ENCODE assay signal across 28 mouse cellular contexts in the genomic region with DNA sequence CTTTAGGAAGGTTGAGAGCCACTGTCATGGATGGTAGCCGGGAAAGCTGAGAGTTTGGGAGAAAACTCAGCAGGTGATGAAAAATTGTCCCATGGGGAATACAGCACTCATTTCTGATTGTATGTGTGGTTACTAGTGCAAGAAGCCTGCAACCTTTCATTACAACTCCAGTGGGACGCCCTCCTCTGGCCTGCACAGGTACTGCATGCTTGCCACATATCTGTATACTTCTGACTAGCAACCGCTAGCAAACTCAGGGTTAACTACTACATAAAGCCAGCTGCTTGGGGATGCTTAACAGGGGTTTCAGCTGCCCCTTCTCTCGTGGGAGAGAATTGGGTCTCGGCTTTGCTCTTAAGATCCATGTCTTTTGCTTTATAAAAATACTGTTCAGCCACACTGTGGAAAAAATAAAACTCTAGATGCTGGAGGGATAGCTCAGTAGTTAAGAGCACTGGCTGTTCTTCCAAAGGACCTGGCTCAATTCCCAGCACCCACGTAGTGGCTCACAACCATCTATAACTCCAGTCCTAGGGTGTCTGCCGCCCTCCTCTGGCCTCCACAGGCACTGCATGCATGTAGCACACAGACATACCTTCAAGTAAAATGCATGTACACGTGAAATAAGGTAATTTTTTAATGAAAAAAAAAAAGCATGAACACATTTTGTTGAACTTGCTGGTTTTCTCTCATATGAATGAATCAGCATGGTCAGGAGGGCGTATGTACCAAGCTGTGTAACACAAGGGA. TPM values are rescaled to one million over a fixed set of nuclear protein-coding genes. Genes with fewer than 3 reads are reported as not detected.
DNase-seq lines count a peak whose midpoint lies in the region; ATAC-seq and TF ChIP-seq lines count a peak whose summit lies in the region.
"Had no signal": no experiment of that assay in that cellular context is flagged by ENCODE, and none has a peak within 500 bp of the region (broad histone marks: within the 10 kb centered on the region; RNA-seq: fewer than 3 reads in every experiment).

No protein-coding gene starts in this region.

- no peaks in the 10 kb centered on the region for H3K36me3 ChIP-seq in heart, embryonic 12.5 days
- no peaks in the 10 kb centered on the region for H3K36me3 ChIP-seq in midbrain, embryonic 10.5 days
- no peaks in the 10 kb centered on the region for H3K36me3 ChIP-seq in midbrain, embryonic 11.5 days (ENCODE audit: control insufficient read depth, insufficient read depth, low read length)
- H3K36me3 ChIP-seq: embryonic facial prominence, embryonic 10.5 days; embryonic facial prominence, embryonic 15.5 days; forebrain, embryonic 12.5 days; hindbrain, embryonic 12.5 days; intestine, embryonic 15.5 days; kidney, embryonic 15.5 days; limb, embryonic 10.5 days; limb, embryonic 15.5 days; lung, embryonic 15.5 days; neural tube, embryonic 13.5 days had no signal

- H3K4me1 ChIP-seq in heart, embryonic 12.5 days (replicated peaks) = no peaks in the 10 kb centered on the region
- H3K4me1 ChIP-seq in midbrain, embryonic 10.5 days = no peaks in the 10 kb centered on the region
- H3K4me1 ChIP-seq in midbrain, embryonic 11.5 days (ENCODE audit: control insufficient read depth, insufficient read depth, low read length) = no peaks in the 10 kb centered on the region
- H3K4me1 ChIP-seq: embryonic facial prominence, embryonic 10.5 days; embryonic facial prominence, embryonic 15.5 days; forebrain, embryonic 12.5 days; hindbrain, embryonic 12.5 days; intestine, embryonic 15.5 days; kidney, embryonic 15.5 days; limb, embryonic 10.5 days; limb, embryonic 15.5 days; lung, embryonic 15.5 days; neural tube, embryonic 13.5 days had no signal

- peak; percentile 21 for TF ChIP-seq CTCF in layer of hippocampus, adult 2 months (conservative IDR thresholded peaks at IDR 0.05)

- H3K27me3 ChIP-seq in heart, embryonic 12.5 days (replicated peaks) = no peaks in the 10 kb centered on the region
- no peaks in the 10 kb centered on the region for H3K27me3 ChIP-seq in midbrain, embryonic 10.5 days (ENCODE audit: low read depth, poor library complexity, severe bottlenecking)
- no peaks in the 10 kb centered on the region for H3K27me3 ChIP-seq in midbrain, embryonic 11.5 days (ENCODE audit: control insufficient read depth, insufficient read depth, low read length)
- H3K27me3 ChIP-seq: CH12.LX; embryonic facial prominence, embryonic 15.5 days; forebrain, embryonic 12.5 days; hindbrain, embryonic 12.5 days; intestine, embryonic 15.5 days; kidney, embryonic 15.5 days; limb, embryonic 15.5 days; lung, embryonic 15.5 days; neural tube, embryonic 13.5 days had no signal

- H3K9ac ChIP-seq in heart, embryonic 12.5 days = no peak overlapping the region
- no peak overlapping the region for H3K9ac ChIP-seq in midbrain, embryonic 11.5 days (ENCODE audit: low read length)
- H3K9ac ChIP-seq: embryonic facial prominence, embryonic 15.5 days; forebrain, embryonic 12.5 days; forebrain, postnatal 0 days; hindbrain, embryonic 12.5 days; intestine, embryonic 15.5 days; kidney, embryonic 15.5 days; limb, embryonic 15.5 days; lung, embryonic 15.5 days; neural tube, embryonic 13.5 days had no signal

- peaks cover 30% of the 10 kb centered on the region for H3K9me3 ChIP-seq in heart, embryonic 12.5 days (replicated peaks)
- peaks cover 18% of the 10 kb centered on the region; the same call in 1 of the 2 replicates for H3K9me3 ChIP-seq in midbrain, embryonic 10.5 days (replicated peaks)
- H3K9me3 ChIP-seq in midbrain, embryonic 11.5 days (ENCODE audit: control insufficient read depth, low read length) = no peaks in the 10 kb centered on the region; the same call in 1 of the 2 replicates
- H3K9me3 ChIP-seq: embryonic facial prominence, embryonic 15.5 days; forebrain, embryonic 12.5 days; intestine, embryonic 15.5 days; limb, embryonic 10.5 days; lung, embryonic 15.5 days had no signal

- H3K4me3 ChIP-seq in heart, embryonic 12.5 days = no peak overlapping the region
- H3K4me3 ChIP-seq in layer of hippocampus, adult 2 months = no peak overlapping the region
- no peak overlapping the region for H3K4me3 ChIP-seq in midbrain, embryonic 10.5 days
- no peak overlapping the region for H3K4me3 ChIP-seq in midbrain, embryonic 11.5 days (ENCODE audit: low read depth, low read length)
- H3K4me3 ChIP-seq: embryonic facial prominence, embryonic 10.5 days; embryonic facial prominence, embryonic 15.5 days; forebrain, embryonic 12.5 days; hindbrain, embryonic 12.5 days; intestine, embryonic 15.5 days; kidney, embryonic 15.5 days; limb, embryonic 10.5 days; limb, embryonic 15.5 days; lung, embryonic 15.5 days; neural tube, embryonic 13.5 days had no signal

- H3K27ac ChIP-seq in heart, embryonic 12.5 days (ENCODE audit: poor library complexity, severe bottlenecking) = no peak overlapping the region
- no peak overlapping the region for H3K27ac ChIP-seq in layer of hippocampus, adult 2 months
- no peak overlapping the region for H3K27ac ChIP-seq in midbrain, embryonic 10.5 days (replicated peaks)
- H3K27ac ChIP-seq in midbrain, embryonic 11.5 days (ENCODE audit: low read depth, low read length) = no peak overlapping the region
- H3K27ac ChIP-seq: embryonic facial prominence, embryonic 10.5 days; embryonic facial prominence, embryonic 15.5 days; forebrain, embryonic 12.5 days; hindbrain, embryonic 12.5 days; hindbrain, postnatal 0 days; intestine, embryonic 15.5 days; kidney, embryonic 15.5 days; limb, embryonic 10.5 days; limb, embryonic 15.5 days; lung, embryonic 15.5 days; macrophage; neural tube, embryonic 13.5 days had no signal

- ATAC-seq in heart, embryonic 12.5 days (ENCODE audit: insufficient number of reproducible peaks, low FRiP score) = no peak
- ATAC-seq in midbrain, embryonic 11.5 days (ENCODE audit: low FRiP score) = no peak
- no peak for ATAC-seq in megakaryocyte-erythroid progenitor cell, adult 5-6 weeks (replicated peaks; ENCODE audit: low FRiP score, low TSS enrichment, poor library complexity, severe bottlenecking)
- ATAC-seq: forebrain, postnatal 0 days; hindbrain, postnatal 0 days; intestine, embryonic 15.5 days had no signal

- peak; percentile 55 for DNase-seq in heart, adult 11 months
- DNase-seq in layer of hippocampus, adult 2 months (ENCODE audit: low spot score in 2 of 2) = no peak
- no peak for DNase-seq in layer of hippocampus, adult 9-11 months
- peak; percentile 7 for DNase-seq in midbrain, embryonic 10.5 days (ENCODE audit: low spot score)
- no peak for DNase-seq in midbrain, embryonic 11.5 days (ENCODE audit: low spot score, missing footprints)
- DNase-seq in R1 (ENCODE audit: low read depth, low spot score) = peak; percentile 58
- DNase-seq: adrenal gland, adult 8-10 months; cerebellum, adult 2 months; cerebellum, postnatal 25 days; forebrain, postnatal 0 days; heart, postnatal 36 days; kidney, postnatal 4 days; thymus, postnatal 25 days had no signal

- 85% methylated on average over 9 of the region's 9 CpGs for WGBS in heart, embryonic 12.5 days
- WGBS in midbrain, embryonic 10.5 days = 88% methylated on average over 9 of the region's 9 CpGs
- WGBS in midbrain, embryonic 11.5 days = 90% methylated on average over 9 of the region's 9 CpGs

- no peak overlapping the region for H3K4me2 ChIP-seq in heart, embryonic 12.5 days
- H3K4me2 ChIP-seq in midbrain, embryonic 11.5 days = no peak overlapping the region
- H3K4me2 ChIP-seq: embryonic facial prominence, embryonic 15.5 days; forebrain, embryonic 12.5 days; hindbrain, embryonic 12.5 days; intestine, embryonic 15.5 days; kidney, embryonic 15.5 days; limb, embryonic 15.5 days; lung, embryonic 15.5 days; neural tube, embryonic 13.5 days had no signal

RNA-seq across cellular contexts. Expression of a gene that starts 42.3 kb away (rescaled TPM):
- polyA plus RNA-seq in heart, embryonic 12.5 days (2016; fragmentation: Nextera tagmentation; extraction: Ambion mirVana) = 348 and 392 TPM in 2 replicates
- total RNA-seq in layer of hippocampus, adult 2 months (2021) = 100 to 1,000 TPM; 143 to 148 TPM
- 505 and 557 TPM in 2 replicates for polyA plus RNA-seq in midbrain, embryonic 10.5 days (2016; fragmentation: Nextera tagmentation; extraction: Ambion mirVana)
- 562 and 573 TPM in 2 replicates for polyA plus RNA-seq in midbrain, embryonic 11.5 days (2014; fragmentation: Nextera tagmentation; extraction: Ambion mirVana)
- total RNA-seq in megakaryocyte-erythroid progenitor cell, adult 5-6 weeks (2014; fragmentation: Nextera tagmentation) = 142 and 148 TPM in 2 replicates
- total RNA-seq in megakaryocyte-erythroid progenitor cell, adult 5-6 weeks (2017) = 204 and 300 TPM in 2 replicates

Comparison
In these comparisons a context has a peak if more than half of its experiments do, and no peak if none do; other contexts are left out.
1. DNase-seq: peak in heart, adult 11 months (single experiment), midbrain, embryonic 10.5 days (single experiment) and R1 (single experiment); none in layer of hippocampus, adult 2 months (0 of 2), layer of hippocampus, adult 9-11 months (single experiment) and midbrain, embryonic 11.5 days (single experiment).